Mouse (Mus musculus): ENCODE measurements around the gene Atf1. TPM values are rescaled to one million over a fixed set of nuclear protein-coding genes. Genes with fewer than 3 reads are reported as not detected.

Atf1 gene
- polyA plus RNA-seq, 2 experiments: 24.9 to 29.7 TPM

- H3K4me2 ChIP-seq (ENCODE audit: low read depth): no peak overlapping the region
- H3K36me3 ChIP-seq (replicated peaks; ENCODE audit: control insufficient read depth, insufficient read depth, low read depth): no peaks in the 10 kb centered on the region
- no peak overlapping the region for H3K27ac ChIP-seq
- ATAC-seq (ENCODE audit: insufficient read depth) (no peak), DNase-seq (ENCODE audit: low read depth in 3 of 3, low spot score in 3 of 3) (no peak)
- no peak overlapping the region for H3K9ac ChIP-seq (replicated peaks)
- no peak overlapping the region for H3K4me3 ChIP-seq (ENCODE audit: insufficient read depth in 1 of 2, low read depth in 2 of 2, low read length in 2 of 2)
- 78% methylated on average over 4 of the region's 4 CpGs for WGBS (ENCODE audit: insufficient replicate concordance)
- no peaks in the 10 kb centered on the region for H3K27me3 ChIP-seq (ENCODE audit: control insufficient read depth, insufficient read depth, low read length)
- no peaks in the 10 kb centered on the region for H3K4me1 ChIP-seq (replicated peaks; ENCODE audit: control insufficient read depth in 2 of 2, insufficient read depth in 2 of 2, low read length in 1 of 2)
- no peaks in the 10 kb centered on the region for H3K9me3 ChIP-seq (ENCODE audit: control insufficient read depth, low read length)
- no peak for TF ChIP-seq CTCF (IDR thresholded peaks at IDR 0.05; ENCODE audit: low read depth)
- TF ChIP-seq EP300 (IDR thresholded peaks at IDR 0.05; ENCODE audit: low read depth): no peak
Observed at GRCm38 (mm10) chr15:100276403-100276802, 48.8 kb downstream of the Atf1 start.

- no peak for ATAC-seq (ENCODE audit: insufficient read depth)
- no peak overlapping the region for H3K4me3 ChIP-seq (ENCODE audit: insufficient read depth in 1 of 2, low read depth in 2 of 2, low read length in 2 of 2)
- H3K27ac ChIP-seq: no peak overlapping the region
- H3K4me2 ChIP-seq (ENCODE audit: low read depth): no peak overlapping the region
- H3K4me1 ChIP-seq (replicated peaks; ENCODE audit: control insufficient read depth in 2 of 2, insufficient read depth in 2 of 2, low read length in 1 of 2): no peaks in the 10 kb centered on the region
- DNase-seq (ENCODE audit: low read depth in 3 of 3, low spot score in 3 of 3): no peak
- H3K36me3 ChIP-seq (replicated peaks; ENCODE audit: control insufficient read depth, insufficient read depth, low read depth): no peaks in the 10 kb centered on the region
- H3K27me3 ChIP-seq (ENCODE audit: control insufficient read depth, insufficient read depth, low read length): no peaks in the 10 kb centered on the region
- WGBS (ENCODE audit: insufficient replicate concordance): 72% methylated on average over 3 of the region's 3 CpGs
- no peaks in the 10 kb centered on the region for H3K9me3 ChIP-seq (ENCODE audit: control insufficient read depth, low read length)
- TF ChIP-seq EP300 (IDR thresholded peaks at IDR 0.05; ENCODE audit: low read depth): no peak
- TF ChIP-seq CTCF (IDR thresholded peaks at IDR 0.05; ENCODE audit: low read depth): no peak
- no peak overlapping the region for H3K9ac ChIP-seq (replicated peaks)
Observed at GRCm38 (mm10) chr15:100277586-100277985, 50.0 kb downstream of the Atf1 start.

- H3K9ac ChIP-seq (replicated peaks): no peak within 1 kb of the TSS
- DNase-seq (ENCODE audit: low read depth in 3 of 3, low spot score in 3 of 3) (no peak), ATAC-seq (ENCODE audit: insufficient read depth) (no peak)
- TF ChIP-seq CTCF (IDR thresholded peaks at IDR 0.05; ENCODE audit: low read depth): no peak
- no peak for TF ChIP-seq EP300 (IDR thresholded peaks at IDR 0.05; ENCODE audit: low read depth)
- WGBS (ENCODE audit: insufficient replicate concordance): 87% methylated on average over 20 of the region's 20 CpGs
- no peaks in the 10 kb centered on the region for H3K9me3 ChIP-seq (ENCODE audit: control insufficient read depth, low read length)
- no peak within 1 kb of the TSS for H3K4me2 ChIP-seq (ENCODE audit: low read depth)
- no peak within 1 kb of the TSS for H3K4me3 ChIP-seq (ENCODE audit: insufficient read depth in 1 of 2, low read depth in 2 of 2, low read length in 2 of 2)
- H3K4me1 ChIP-seq (replicated peaks; ENCODE audit: control insufficient read depth in 2 of 2, insufficient read depth in 2 of 2, low read length in 1 of 2): no peaks in the 10 kb centered on the region
- H3K36me3 ChIP-seq (replicated peaks; ENCODE audit: control insufficient read depth, insufficient read depth, low read depth): no peaks in the 10 kb centered on the region
- no peaks in the 10 kb centered on the region for H3K27me3 ChIP-seq (ENCODE audit: control insufficient read depth, insufficient read depth, low read length)
- no peak within 1 kb of the TSS for H3K27ac ChIP-seq
Observed at GRCm38 (mm10) chr15:100280626-100281025, 53.0 kb downstream of the Atf1 start, which contains the start of gene Tmprss12. Gene Tmprss12, plus strand, starts transcription at chr15:100280837.

GRCm38 (mm10) chr15:100288980-100289379 lies 61.4 kb downstream of the Atf1 start:
- no peak overlapping the region for H3K4me2 ChIP-seq (ENCODE audit: low read depth)
- no peak overlapping the region for H3K27ac ChIP-seq
- no peaks in the 10 kb centered on the region for H3K9me3 ChIP-seq (ENCODE audit: control insufficient read depth, low read length)
- 77% methylated on average over 6 of the region's 6 CpGs for WGBS (ENCODE audit: insufficient replicate concordance)
- no peaks in the 10 kb centered on the region for H3K27me3 ChIP-seq (ENCODE audit: control insufficient read depth, insufficient read depth, low read length)
- no peaks in the 10 kb centered on the region for H3K4me1 ChIP-seq (replicated peaks; ENCODE audit: control insufficient read depth in 2 of 2, insufficient read depth in 2 of 2, low read length in 1 of 2)
- H3K36me3 ChIP-seq (replicated peaks; ENCODE audit: control insufficient read depth, insufficient read depth, low read depth): no peaks in the 10 kb centered on the region
- no peak overlapping the region for H3K9ac ChIP-seq (replicated peaks)
- no peak for DNase-seq (ENCODE audit: low read depth in 3 of 3, low spot score in 3 of 3)
- no peak overlapping the region for H3K4me3 ChIP-seq (ENCODE audit: insufficient read depth in 1 of 2, low read depth in 2 of 2, low read length in 2 of 2)
- no peak for TF ChIP-seq EP300 (IDR thresholded peaks at IDR 0.05; ENCODE audit: low read depth)
- TF ChIP-seq CTCF (IDR thresholded peaks at IDR 0.05; ENCODE audit: low read depth): no peak
- ATAC-seq (ENCODE audit: insufficient read depth): no peak

- ATAC-seq (ENCODE audit: insufficient read depth) (no peak), DNase-seq (ENCODE audit: low read depth in 3 of 3, low spot score in 3 of 3) (no peak)
- Histone ChIP-seq H3K27me3 (ENCODE audit: control insufficient read depth, insufficient read depth, low read length) (no peaks in the 10 kb centered on the region), H3K4me2 (ENCODE audit: low read depth) (no peak overlapping the region), H3K27ac (no peak overlapping the region), H3K9ac (replicated peaks) (no peak overlapping the region), H3K4me3 (ENCODE audit: insufficient read depth in 1 of 2, low read depth in 2 of 2, low read length in 2 of 2) (no peak overlapping the region), H3K36me3 (replicated peaks; ENCODE audit: control insufficient read depth, insufficient read depth, low read depth) (no peaks in the 10 kb centered on the region), H3K4me1 (replicated peaks; ENCODE audit: control insufficient read depth in 2 of 2, insufficient read depth in 2 of 2, low read length in 1 of 2) (no peaks in the 10 kb centered on the region), H3K9me3 (ENCODE audit: control insufficient read depth, low read length) (no peaks in the 10 kb centered on the region)
- WGBS (ENCODE audit: insufficient replicate concordance): 64% methylated on average over 5 of the region's 5 CpGs
- TF ChIP-seq CTCF (IDR thresholded peaks at IDR 0.05; ENCODE audit: low read depth) (no peak), EP300 (IDR thresholded peaks at IDR 0.05; ENCODE audit: low read depth) (no peak)
Observed at GRCm38 (mm10) chr15:100290858-100291257, 63.2 kb downstream of the Atf1 start.
